Mouse (Mus musculus): Measurements from ENCODE around the gene Epop. TPM values are rescaled to one million over a fixed set of nuclear protein-coding genes. Genes with fewer than 3 reads are reported as not detected.

Gene Epop
- total and polyA plus RNA-seq, 3 experiments = 0.61 to 2.6 (median 1.4) TPM

GRCm38 (mm10) chr11:97631046-97631445 is 1.5 kb upstream of the Epop start:
- intact Hi-C loops (cut with DNase I) = no loop called here
- WGBS = 29% methylated on average over 2 of the region's 2 CpGs

DNA sequence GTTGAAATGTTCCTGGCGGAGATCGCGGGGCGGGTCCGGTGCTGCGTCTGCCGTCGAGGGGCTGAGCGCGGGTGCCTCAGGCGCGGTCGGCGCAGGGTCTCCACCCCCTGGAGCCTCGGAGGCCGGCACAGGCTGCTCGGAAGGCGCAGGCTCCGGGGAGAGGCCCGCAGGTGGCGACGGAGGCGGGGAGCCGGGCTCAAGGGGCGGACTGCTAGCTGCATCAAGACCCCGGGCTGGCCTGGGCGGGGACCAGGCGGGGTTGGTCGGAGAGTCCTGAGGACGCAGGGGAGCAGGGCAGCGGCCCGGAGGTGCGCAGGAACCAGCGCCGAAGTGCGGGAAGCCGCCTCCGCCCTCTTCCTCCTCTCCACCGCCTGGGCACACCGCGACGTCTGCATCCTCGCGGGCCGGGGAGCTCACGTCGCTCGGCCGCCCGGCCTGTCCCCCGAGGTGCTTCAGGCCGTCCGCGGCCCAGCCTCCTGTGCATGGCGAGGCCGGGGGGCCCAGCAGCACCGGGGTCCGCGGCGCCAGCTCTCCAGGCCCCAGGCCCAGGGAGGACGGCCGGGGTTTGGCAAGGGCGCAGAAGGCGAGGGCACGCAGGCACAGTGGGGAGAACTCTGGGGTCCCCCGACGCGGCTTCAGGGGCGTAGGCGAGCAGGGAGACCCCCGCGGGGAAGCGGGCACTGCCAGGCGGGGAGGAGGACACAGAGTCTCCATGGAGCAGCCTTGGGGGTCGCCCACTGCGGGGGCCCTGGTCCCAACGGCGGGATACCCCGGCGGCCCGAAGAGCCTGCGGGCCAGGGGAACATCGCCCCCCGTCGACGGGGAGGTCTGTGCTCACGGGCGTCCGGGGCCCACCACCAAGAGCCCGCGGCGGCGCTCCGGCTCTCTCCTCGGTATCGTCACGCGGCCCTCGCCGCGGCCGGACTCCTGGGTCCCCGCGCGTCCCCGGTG is 659 bp downstream of the Epop start:
- intact Hi-C loops (cut with DNase I) = no loop called here
- DNase-seq = peak; percentile 24 to 46
- Histone ChIP-seq H3K4me3 (peak overlapping the region; percentile 60), H3K4me1 (ENCODE audit: control insufficient read depth, insufficient read depth, low read length) (no peaks in the 10 kb centered on the region), H3K9ac (ENCODE audit: low read depth, low read length) (peak overlapping the region; percentile 46), H3K36me3 (ENCODE audit: control insufficient read depth, insufficient read depth, low read length) (no peaks in the 10 kb centered on the region), H3K27me3 (ENCODE audit: control insufficient read depth, insufficient read depth, low read length) (peaks cover 18% of the 10 kb centered on the region), H3K27ac (no peak overlapping the region), H3K79me2 (replicated peaks; ENCODE audit: control insufficient read depth, insufficient read depth, low read length) (no peaks in the 10 kb centered on the region)
- under 1% methylated on average over 106 of the region's 106 CpGs for WGBS
- TF ChIP-seq POLR2A (IDR thresholded peaks at IDR 0.05; ENCODE audit: insufficient read depth, low read depth, low read length) (no peak), EP300 (IDR thresholded peaks at IDR 0.05; ENCODE audit: insufficient read depth, low read depth, low read length) (no peak), CTCF (IDR thresholded peaks at IDR 0.05) (no peak)

More at GRCm38 (mm10) chr11:97631046-97631445, 1.5 kb upstream of the Epop start:
- peaks cover 18% of the 10 kb centered on the region for H3K27me3 ChIP-seq (ENCODE audit: control insufficient read depth, insufficient read depth, low read length)
- no peak overlapping the region for H3K9ac ChIP-seq (ENCODE audit: low read depth, low read length)
- no peaks in the 10 kb centered on the region for H3K4me1 ChIP-seq (ENCODE audit: control insufficient read depth, insufficient read depth, low read length)
- no peaks in the 10 kb centered on the region for H3K36me3 ChIP-seq (ENCODE audit: control insufficient read depth, insufficient read depth, low read length)
- TF ChIP-seq CTCF (IDR thresholded peaks at IDR 0.05) = no peak
- no peak for TF ChIP-seq EP300 (IDR thresholded peaks at IDR 0.05; ENCODE audit: insufficient read depth, low read depth, low read length)
- no peak for TF ChIP-seq POLR2A (IDR thresholded peaks at IDR 0.05; ENCODE audit: insufficient read depth, low read depth, low read length)
- H3K27ac ChIP-seq = no peak overlapping the region
- H3K79me2 ChIP-seq (replicated peaks; ENCODE audit: control insufficient read depth, insufficient read depth, low read length) = no peaks in the 10 kb centered on the region
- H3K4me3 ChIP-seq = no peak overlapping the region
- DNase-seq = no peak

DNA sequence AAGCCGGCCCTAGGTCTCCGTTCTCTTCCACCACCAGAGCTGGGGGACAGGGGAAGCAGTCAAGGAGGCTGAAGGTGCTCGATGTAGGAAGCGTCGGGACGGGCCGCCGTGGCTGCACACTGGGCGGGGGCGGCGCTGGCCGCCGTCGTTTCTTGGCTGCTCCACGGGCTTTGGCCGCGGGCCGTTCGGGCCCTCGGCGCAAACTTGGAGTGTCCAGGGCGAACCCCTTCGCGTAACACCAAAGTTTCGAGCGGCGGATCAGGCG is 1.3 kb downstream of the Epop start:
- no peak for DNase-seq
- H3K4me1 ChIP-seq (ENCODE audit: control insufficient read depth, insufficient read depth, low read length) = no peaks in the 10 kb centered on the region
- H3K4me3 ChIP-seq = peak overlapping the region; percentile 60
- 0 out of 2 replicates have a peak overlapping the region, but pooled peaks have one; percentile 5 for H3K9ac ChIP-seq (ENCODE audit: low read depth, low read length)
- WGBS = 1% methylated on average over 28 of the region's 28 CpGs
- TF ChIP-seq CTCF (IDR thresholded peaks at IDR 0.05) (no peak), POLR2A (IDR thresholded peaks at IDR 0.05; ENCODE audit: insufficient read depth, low read depth, low read length) (no peak), EP300 (IDR thresholded peaks at IDR 0.05; ENCODE audit: insufficient read depth, low read depth, low read length) (no peak)
- peaks cover 18% of the 10 kb centered on the region for H3K27me3 ChIP-seq (ENCODE audit: control insufficient read depth, insufficient read depth, low read length)
- no peaks in the 10 kb centered on the region for H3K79me2 ChIP-seq (replicated peaks; ENCODE audit: control insufficient read depth, insufficient read depth, low read length)
- no peaks in the 10 kb centered on the region for H3K36me3 ChIP-seq (ENCODE audit: control insufficient read depth, insufficient read depth, low read length)
- H3K27ac ChIP-seq = no peak overlapping the region
- intact Hi-C loops (cut with DNase I) = no loop called here

DNA sequence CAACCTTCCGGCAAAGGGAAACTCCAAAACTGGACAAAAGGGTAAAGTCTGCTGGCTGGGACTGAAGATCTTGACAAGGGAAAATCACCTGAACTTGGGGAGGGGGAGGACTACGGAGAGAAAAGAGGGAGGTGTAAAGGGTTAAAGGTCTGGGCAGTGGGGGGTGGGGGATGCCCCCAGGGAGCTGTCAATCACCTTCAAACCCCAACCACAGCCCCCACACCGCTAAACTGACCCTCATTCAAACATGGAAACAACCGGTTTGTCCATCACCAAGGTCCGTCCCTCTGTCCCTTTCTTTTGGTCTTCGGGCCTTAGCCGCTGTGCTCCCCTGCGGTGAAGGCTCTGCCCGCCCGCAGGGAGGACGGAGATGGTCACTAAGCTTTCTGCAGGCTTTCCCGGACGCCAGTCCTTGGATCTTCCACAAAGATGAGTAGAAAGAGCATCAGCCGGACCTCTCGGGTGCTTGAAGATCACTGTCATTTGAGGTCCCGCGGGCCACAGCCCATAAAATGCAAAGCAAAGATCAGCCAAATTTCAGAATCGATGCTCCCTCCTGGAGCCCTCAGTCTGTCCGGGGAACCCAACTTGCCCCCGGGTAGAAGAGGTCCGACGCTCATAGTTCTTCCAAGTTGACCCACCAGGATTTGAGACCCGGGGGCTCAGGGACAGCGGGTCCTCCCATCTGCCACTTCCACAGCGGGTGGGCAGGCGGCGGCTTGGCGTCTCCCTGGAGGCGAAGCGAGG is 1.8 kb downstream of the Epop start:
- no peak overlapping the region for H3K4me3 ChIP-seq
- H3K4me1 ChIP-seq (ENCODE audit: control insufficient read depth, insufficient read depth, low read length) = no peaks in the 10 kb centered on the region
- H3K9ac ChIP-seq (ENCODE audit: low read depth, low read length) = 0 out of 2 replicates have a peak overlapping the region, but pooled peaks have one; percentile 5
- intact Hi-C loops (cut with DNase I) = no loop called here
- H3K79me2 ChIP-seq (replicated peaks; ENCODE audit: control insufficient read depth, insufficient read depth, low read length) = no peaks in the 10 kb centered on the region
- H3K27ac ChIP-seq = no peak overlapping the region
- no peaks in the 10 kb centered on the region for H3K36me3 ChIP-seq (ENCODE audit: control insufficient read depth, insufficient read depth, low read length)
- WGBS = 18% methylated on average over 30 of the region's 30 CpGs
- DNase-seq = no peak
- TF ChIP-seq POLR2A (IDR thresholded peaks at IDR 0.05; ENCODE audit: insufficient read depth, low read depth, low read length) (no peak), EP300 (IDR thresholded peaks at IDR 0.05; ENCODE audit: insufficient read depth, low read depth, low read length) (no peak), CTCF (IDR thresholded peaks at IDR 0.05) (no peak)
- H3K27me3 ChIP-seq (ENCODE audit: control insufficient read depth, insufficient read depth, low read length) = peaks cover 18% of the 10 kb centered on the region

- Histone ChIP-seq H3K4me3 (no peak overlapping the region), H3K36me3 (ENCODE audit: control insufficient read depth, insufficient read depth, low read length) (no peaks in the 10 kb centered on the region), H3K27me3 (ENCODE audit: control insufficient read depth, insufficient read depth, low read length) (peaks cover 18% of the 10 kb centered on the region), H3K79me2 (replicated peaks; ENCODE audit: control insufficient read depth, insufficient read depth, low read length) (no peaks in the 10 kb centered on the region), H3K9ac (ENCODE audit: low read depth, low read length) (no peak overlapping the region), H3K4me1 (ENCODE audit: control insufficient read depth, insufficient read depth, low read length) (no peaks in the 10 kb centered on the region), H3K27ac (no peak overlapping the region)
- DNase-seq = no peak
- 54% methylated on average over 10 of the region's 10 CpGs for WGBS
- intact Hi-C loops (cut with DNase I) = no loop called here
- TF ChIP-seq CTCF (IDR thresholded peaks at IDR 0.05) (no peak), POLR2A (IDR thresholded peaks at IDR 0.05; ENCODE audit: insufficient read depth, low read depth, low read length) (no peak), EP300 (IDR thresholded peaks at IDR 0.05; ENCODE audit: insufficient read depth, low read depth, low read length) (no peak)
Measured at GRCm38 (mm10) chr11:97626850-97627249, 2.7 kb downstream of the Epop start.

Measured in heart, adult 2 months (tissue).